Mouse (Mus musculus) kidney, postnatal 14 days (tissue): Measurements from ENCODE around the gene Acyp1.
A peak's percentile ranks its signal among the peaks of the same experiment; 100 is the strongest.

Experiments used
- DNase-seq: peaks from one replicate; pipeline ENCODE4 v3.0.0; 2022; ENCODE audit warnings: mixed read lengths

Gene Acyp1

DNA sequence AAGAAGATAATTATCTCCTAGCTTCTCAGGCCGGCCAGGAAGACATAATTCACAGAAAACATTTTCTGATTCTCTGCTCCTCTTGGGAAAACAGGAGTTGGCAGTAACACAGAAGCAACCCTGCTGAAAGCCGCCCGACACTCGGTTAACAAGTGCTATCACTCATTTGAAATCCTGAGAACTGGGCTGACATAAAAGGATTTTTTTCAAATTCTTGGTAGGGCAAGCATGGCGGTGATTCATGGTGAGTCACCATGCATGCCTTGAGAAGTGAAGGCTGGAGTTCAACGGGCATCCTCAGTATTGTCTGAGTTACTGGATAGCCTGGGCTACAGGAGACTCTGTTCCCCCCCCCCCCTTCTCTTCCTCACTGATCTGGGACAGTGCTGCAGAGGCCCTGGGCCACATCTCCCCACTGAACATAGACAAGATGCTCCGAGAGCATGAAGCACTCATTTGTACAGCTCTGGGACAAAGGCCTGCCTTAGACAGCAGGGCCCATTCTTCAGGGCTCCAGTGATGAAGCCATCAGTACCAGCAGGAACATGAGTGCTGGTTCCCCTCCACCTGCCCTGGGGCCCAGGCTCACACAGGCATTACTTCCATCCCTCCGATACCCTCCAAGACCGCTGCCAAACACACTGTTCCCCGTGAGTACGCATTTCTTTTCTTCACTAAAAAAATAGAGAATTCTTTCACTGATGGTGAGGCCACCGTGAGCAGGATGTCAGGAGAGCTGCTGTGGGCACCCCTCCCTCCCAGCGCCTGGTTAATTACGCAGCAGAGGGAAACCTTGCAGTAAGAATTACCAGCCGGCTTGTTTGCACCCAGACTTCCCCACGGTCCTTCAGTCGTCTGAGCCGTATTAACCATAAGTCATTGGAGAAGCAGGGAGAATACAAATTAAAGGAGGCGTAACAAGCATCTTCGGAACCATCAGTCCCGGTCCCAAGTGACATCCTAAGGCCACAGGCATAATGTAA lies 54.6 kb downstream of the Acyp1 start:
- DNase-seq, result peak; percentile 47

DNA sequence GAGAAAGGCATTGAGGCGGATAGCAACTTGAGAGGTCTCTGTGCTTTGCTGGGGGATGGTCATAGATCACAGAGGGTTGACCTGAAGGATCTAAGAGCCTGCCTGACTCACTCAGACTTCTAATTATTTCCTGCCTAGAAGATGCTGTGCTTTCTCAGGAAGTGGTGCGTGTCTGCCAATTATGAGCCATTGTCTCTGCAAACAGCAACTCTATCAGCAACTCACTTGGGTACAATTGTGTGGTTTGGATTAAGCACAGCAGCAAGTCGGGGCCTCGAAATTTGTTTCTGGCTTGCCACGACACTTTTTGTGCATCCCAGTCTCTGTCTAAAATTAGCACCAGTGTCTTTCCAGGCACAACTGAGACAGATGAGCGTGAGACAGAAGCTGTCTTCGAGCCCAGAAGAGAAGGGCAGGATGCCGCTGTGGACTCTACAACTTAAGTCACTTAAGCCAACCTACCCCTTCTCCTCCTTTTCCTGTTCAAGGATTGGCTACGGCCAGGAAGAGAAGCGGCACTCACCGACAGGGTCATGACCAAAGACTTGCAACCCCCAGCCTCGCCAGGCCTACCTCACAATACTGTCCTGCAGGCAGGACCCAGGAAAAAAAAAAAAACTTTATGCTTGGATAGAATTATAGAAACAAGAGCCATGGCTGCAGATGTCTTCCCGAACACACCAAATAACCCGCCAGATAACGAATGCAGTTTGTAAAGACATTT lies 60.2 kb downstream of the Acyp1 start:
- peak; percentile 18 for DNase-seq

DNA sequence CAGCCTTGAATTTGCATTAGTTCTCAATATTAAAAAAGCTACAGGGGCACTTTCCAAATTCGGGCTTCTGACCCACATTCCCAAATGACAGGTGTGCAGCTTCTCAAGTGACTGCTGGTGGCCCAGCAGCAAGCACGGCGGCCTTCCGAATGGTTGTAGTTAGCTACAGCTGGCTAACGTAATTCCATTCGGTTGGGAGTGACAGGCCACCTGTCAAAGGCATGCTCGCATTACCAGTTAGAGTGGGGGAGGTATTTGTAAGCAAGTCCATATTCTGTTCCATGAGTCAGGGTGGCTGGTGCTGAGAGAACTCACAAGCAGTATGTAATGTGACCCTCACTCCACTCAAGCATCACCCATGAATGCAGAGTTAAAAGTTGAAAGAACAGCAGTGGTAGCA lies 61.0 kb downstream of the Acyp1 start:
- DNase-seq, result no peak
